Mouse (Mus musculus) liver, embryonic 14.5 days (tissue): ENCODE measurements around the gene Snx11.

Experiments
- CTCF ChIP-seq: IDR thresholded peaks from 2 replicates; pipeline ENCODE4 v1.5.1; 2016; ENCODE audit warnings: antibody characterized with exemption, low read depth, control low read depth
- EP300 ChIP-seq: IDR thresholded peaks from 2 replicates; pipeline ENCODE4 v1.6.1; 2016; ENCODE audit warnings: antibody characterized with exemption, low read depth

DNA sequence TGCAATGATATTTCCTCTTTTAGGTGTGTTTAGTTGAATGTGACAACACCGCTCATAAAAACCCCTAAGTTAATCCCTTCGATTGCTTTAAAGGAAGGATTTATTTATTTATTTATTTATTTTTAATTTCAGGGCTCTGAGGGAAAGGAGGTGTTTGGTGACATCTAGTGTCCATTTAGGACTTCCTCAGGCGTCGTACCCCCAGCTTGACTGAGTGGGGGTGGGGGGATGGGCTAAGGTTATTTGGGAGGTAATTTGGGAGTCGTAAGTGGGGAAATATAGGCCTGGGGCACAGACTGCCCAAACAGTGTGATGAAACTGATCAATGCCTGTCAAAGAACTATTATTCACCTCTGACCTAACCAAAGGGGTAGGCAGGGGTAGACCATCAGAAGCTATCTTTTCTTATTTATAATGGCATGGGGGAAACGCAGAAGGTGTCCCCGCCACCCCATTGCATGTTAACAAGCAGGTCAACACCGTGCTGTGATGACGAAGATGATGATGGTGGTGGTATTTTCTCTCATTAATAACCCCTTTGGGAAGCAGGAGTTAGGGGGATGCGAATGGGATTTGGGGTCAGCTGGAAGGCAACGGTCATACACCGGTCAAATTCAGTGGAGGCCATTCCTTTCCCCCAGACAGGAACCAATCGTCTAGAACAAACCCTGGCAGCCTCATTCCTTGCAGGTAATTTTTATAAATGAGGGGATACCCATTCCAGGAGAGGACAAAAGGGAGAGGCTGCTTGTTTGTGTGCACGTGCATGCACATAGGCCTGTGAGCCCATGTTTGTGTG is 39.5 kb downstream of the Snx11 start:
- TF ChIP-seq CTCF (no peak), EP300 (no peak)
